Mouse (Mus musculus): ENCODE measurements at regions not wholly inside any gene's neighbourhood (a gene's known extent, or its start where the extent isn't known, plus 50 kb on each side); places are given as distances from the start of the nearest gene placed in this dataset.
"Not testable (repeated sequence)": the region's sequence is repeated elsewhere in the genome, so short reads cannot be mapped to it uniquely, and the experiment has no call there.

GRCm38 (mm10) chr14:33708298-33708665, 119.3 kb downstream of the Ptpn20 start:
- no peaks in the 10 kb centered on the region for H3K4me1 ChIP-seq (ENCODE audit: control insufficient read depth, insufficient read depth, low read length)
- no peak overlapping the region for H3K4me3 ChIP-seq (ENCODE audit: low read depth, low read length)
- no peaks in the 10 kb centered on the region for H3K27me3 ChIP-seq (ENCODE audit: control insufficient read depth, insufficient read depth, low read length, poor library complexity, severe bottlenecking)
- no peaks in the 10 kb centered on the region for H3K36me3 ChIP-seq (ENCODE audit: control insufficient read depth, insufficient read depth, low read length, poor library complexity, severe bottlenecking)
- H3K27ac ChIP-seq (ENCODE audit: insufficient read depth, low read length), result no peak overlapping the region
- H3K9me3 ChIP-seq (replicated peaks; ENCODE audit: control insufficient read depth, insufficient read depth, low read length, poor library complexity, severe bottlenecking), result peaks cover 3% of the 10 kb centered on the region; the same call in 1 of the 2 replicates
- H3K9ac ChIP-seq (ENCODE audit: low read depth, poor library complexity, severe bottlenecking), result no peak overlapping the region
- no peak for TF ChIP-seq POLR2A (IDR thresholded peaks at IDR 0.05; ENCODE audit: insufficient read depth, low read length)

- Histone ChIP-seq H3K27me3 (ENCODE audit: control insufficient read depth, insufficient read depth, low read length, poor library complexity, severe bottlenecking) (no peaks in the 10 kb centered on the region), H3K9ac (ENCODE audit: low read depth, poor library complexity, severe bottlenecking) (no peak overlapping the region), H3K27ac (ENCODE audit: insufficient read depth, low read length) (no peak overlapping the region), H3K4me1 (ENCODE audit: control insufficient read depth, insufficient read depth, low read length) (no peaks in the 10 kb centered on the region), H3K9me3 (replicated peaks; ENCODE audit: control insufficient read depth, insufficient read depth, low read length, poor library complexity, severe bottlenecking) (peaks cover 3% of the 10 kb centered on the region; the same call in 1 of the 2 replicates), H3K4me3 (ENCODE audit: low read depth, low read length) (no peak overlapping the region), H3K36me3 (ENCODE audit: control insufficient read depth, insufficient read depth, low read length, poor library complexity, severe bottlenecking) (no peaks in the 10 kb centered on the region)
- TF ChIP-seq POLR2A (IDR thresholded peaks at IDR 0.05; ENCODE audit: insufficient read depth, low read length), result no peak
- TF ChIP-seq EP300 (IDR thresholded peaks at IDR 0.05; ENCODE audit: insufficient read depth, low read depth, low read length), result no peak
- TF ChIP-seq CTCF (IDR thresholded peaks at IDR 0.05; ENCODE audit: low read depth, low read length), result no peak
Observed at GRCm38 (mm10) chr14:33712458-33712857, 123.5 kb downstream of the Ptpn20 start.

- Histone ChIP-seq H3K4me3 (ENCODE audit: low read depth, low read length) (no peak overlapping the region), H3K4me1 (ENCODE audit: control insufficient read depth, insufficient read depth, low read length) (no peaks in the 10 kb centered on the region), H3K36me3 (ENCODE audit: control insufficient read depth, insufficient read depth, low read length, poor library complexity, severe bottlenecking) (no peaks in the 10 kb centered on the region), H3K27me3 (ENCODE audit: control insufficient read depth, insufficient read depth, low read length, poor library complexity, severe bottlenecking) (no peaks in the 10 kb centered on the region), H3K9me3 (replicated peaks; ENCODE audit: control insufficient read depth, insufficient read depth, low read length, poor library complexity, severe bottlenecking) (no peaks in the 10 kb centered on the region; the same call in 1 of the 2 replicates), H3K27ac (ENCODE audit: insufficient read depth, low read length) (no peak overlapping the region), H3K9ac (ENCODE audit: low read depth, poor library complexity, severe bottlenecking) (no peak overlapping the region)
- TF ChIP-seq CTCF (IDR thresholded peaks at IDR 0.05; ENCODE audit: low read depth, low read length) (no peak), EP300 (IDR thresholded peaks at IDR 0.05; ENCODE audit: insufficient read depth, low read depth, low read length) (no peak), POLR2A (IDR thresholded peaks at IDR 0.05; ENCODE audit: insufficient read depth, low read length) (no peak)
Observed at GRCm38 (mm10) chr14:33719651-33720050, 130.6 kb downstream of the Ptpn20 start.

- not testable (repeated sequence) for H3K4me1 ChIP-seq (ENCODE audit: control insufficient read depth, insufficient read depth, low read length); H3K9me3 ChIP-seq (replicated peaks; ENCODE audit: control insufficient read depth, insufficient read depth, low read length, poor library complexity, severe bottlenecking); H3K27me3 ChIP-seq (ENCODE audit: control insufficient read depth, insufficient read depth, low read length, poor library complexity, severe bottlenecking); H3K36me3 ChIP-seq (ENCODE audit: control insufficient read depth, insufficient read depth, low read length, poor library complexity, severe bottlenecking); H3K4me3 ChIP-seq (ENCODE audit: low read depth, low read length); H3K27ac ChIP-seq (ENCODE audit: insufficient read depth, low read length); H3K9ac ChIP-seq (ENCODE audit: low read depth, poor library complexity, severe bottlenecking)
Observed at GRCm38 (mm10) chr14:33722379-33723145, 133.6 kb downstream of the Ptpn20 start.

- H3K27me3 ChIP-seq (ENCODE audit: control insufficient read depth, insufficient read depth, low read length, poor library complexity, severe bottlenecking), result no peaks in the 10 kb centered on the region
- TF ChIP-seq EP300 (IDR thresholded peaks at IDR 0.05; ENCODE audit: insufficient read depth, low read depth, low read length) (no peak), CTCF (IDR thresholded peaks at IDR 0.05; ENCODE audit: low read depth, low read length) (no peak), POLR2A (IDR thresholded peaks at IDR 0.05; ENCODE audit: insufficient read depth, low read length) (no peak)
- H3K4me3 ChIP-seq (ENCODE audit: low read depth, low read length), result no peak overlapping the region
- H3K27ac ChIP-seq (ENCODE audit: insufficient read depth, low read length), result no peak overlapping the region
- H3K4me1 ChIP-seq (ENCODE audit: control insufficient read depth, insufficient read depth, low read length), result no peaks in the 10 kb centered on the region
- no peaks in the 10 kb centered on the region for H3K36me3 ChIP-seq (ENCODE audit: control insufficient read depth, insufficient read depth, low read length, poor library complexity, severe bottlenecking)
- H3K9me3 ChIP-seq (replicated peaks; ENCODE audit: control insufficient read depth, insufficient read depth, low read length, poor library complexity, severe bottlenecking), result no peaks in the 10 kb centered on the region; the same call in 1 of the 2 replicates
- no peak overlapping the region for H3K9ac ChIP-seq (ENCODE audit: low read depth, poor library complexity, severe bottlenecking)
Observed at GRCm38 (mm10) chr14:33726500-33726899, 137.5 kb downstream of the Ptpn20 start.

- H3K27ac ChIP-seq (ENCODE audit: insufficient read depth, low read length), result no peak overlapping the region
- no peaks in the 10 kb centered on the region for H3K9me3 ChIP-seq (replicated peaks; ENCODE audit: control insufficient read depth, insufficient read depth, low read length, poor library complexity, severe bottlenecking)
- no peaks in the 10 kb centered on the region for H3K36me3 ChIP-seq (ENCODE audit: control insufficient read depth, insufficient read depth, low read length, poor library complexity, severe bottlenecking)
- no peak for TF ChIP-seq POLR2A (IDR thresholded peaks at IDR 0.05; ENCODE audit: insufficient read depth, low read length)
- no peak for TF ChIP-seq CTCF (IDR thresholded peaks at IDR 0.05; ENCODE audit: low read depth, low read length)
- no peak for TF ChIP-seq EP300 (IDR thresholded peaks at IDR 0.05; ENCODE audit: insufficient read depth, low read depth, low read length)
- no peak overlapping the region for H3K9ac ChIP-seq (ENCODE audit: low read depth, poor library complexity, severe bottlenecking)
- H3K4me1 ChIP-seq (ENCODE audit: control insufficient read depth, insufficient read depth, low read length), result no peaks in the 10 kb centered on the region
- H3K4me3 ChIP-seq (ENCODE audit: low read depth, low read length), result no peak overlapping the region
- no peaks in the 10 kb centered on the region for H3K27me3 ChIP-seq (ENCODE audit: control insufficient read depth, insufficient read depth, low read length, poor library complexity, severe bottlenecking)
Observed at GRCm38 (mm10) chr14:33729115-33729884, 140.3 kb downstream of the Ptpn20 start.

Measured in ES-Bruce4 (cell line).